Mouse (Mus musculus): ENCODE results near the gene Zfyve16. TPM values are rescaled to one million over a fixed set of nuclear protein-coding genes. Genes with fewer than 3 reads are reported as not detected.

Zfyve16 gene
- total RNA-seq, 1 experiment from 2014 or later: 11.5 TPM

- ATAC-seq (replicated peaks in 1 of 2; ENCODE audit: insufficient read depth in 1 of 2, low FRiP score in 2 of 2, low TSS enrichment in 1 of 2, low read depth in 1 of 2, poor library complexity in 2 of 2, severe bottlenecking in 2 of 2): peak; percentile 100
Observed at GRCm38 (mm10) chr13:92483852-92484463, 46.7 kb downstream of the Zfyve16 start, which contains the start of gene Fam151b. Gene Fam151b, minus strand, starts transcription at chr13:92484015.

DNA sequence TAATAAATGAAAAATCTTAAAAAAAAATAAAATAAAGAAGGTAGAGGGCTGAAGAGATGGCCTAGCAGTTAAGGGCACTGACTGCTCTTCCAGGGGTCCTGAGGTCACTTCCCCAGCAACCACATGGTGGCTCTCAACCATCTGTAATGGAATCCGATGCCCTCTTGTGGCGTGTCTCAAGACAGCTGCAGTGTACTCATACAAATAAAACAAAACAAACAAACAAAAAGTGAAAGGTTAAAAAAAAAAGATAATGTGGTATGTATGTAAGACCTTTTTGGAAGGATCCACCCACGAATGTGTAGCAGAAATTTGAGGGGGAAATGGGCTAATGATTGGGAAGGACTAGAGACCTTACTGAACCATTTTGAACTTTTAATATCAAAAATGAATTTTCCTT lies 47.3 kb downstream of the Zfyve16 start:
- ATAC-seq (replicated peaks in 1 of 2; ENCODE audit: insufficient read depth in 1 of 2, low FRiP score in 2 of 2, low TSS enrichment in 1 of 2, low read depth in 1 of 2, poor library complexity in 2 of 2, severe bottlenecking in 2 of 2): peak; percentile 38 to 46

DNA sequence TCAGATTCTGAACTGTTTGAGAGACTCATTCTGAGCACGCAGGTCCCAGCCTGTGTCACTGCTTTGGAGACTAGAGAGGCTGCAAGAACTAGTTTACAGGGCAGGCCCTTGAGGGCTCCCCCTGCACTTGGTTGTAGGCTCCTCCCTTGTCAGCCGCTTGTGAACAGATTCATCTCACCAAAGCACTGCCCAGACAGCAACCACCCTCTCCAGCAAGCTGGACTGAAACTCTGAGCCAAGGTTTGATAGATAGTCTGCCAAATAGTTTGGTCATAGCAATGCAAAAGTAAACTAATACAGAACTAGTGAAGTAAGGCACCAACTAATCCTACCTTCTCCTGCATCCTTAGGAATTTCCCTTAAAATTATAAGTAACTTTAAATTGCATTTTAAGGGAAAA lies 60.5 kb downstream of the Zfyve16 start:
- no peak for ATAC-seq (replicated peaks in 1 of 2; ENCODE audit: insufficient read depth in 1 of 2, low FRiP score in 2 of 2, low TSS enrichment in 1 of 2, low read depth in 1 of 2, poor library complexity in 2 of 2, severe bottlenecking in 2 of 2)

DNA sequence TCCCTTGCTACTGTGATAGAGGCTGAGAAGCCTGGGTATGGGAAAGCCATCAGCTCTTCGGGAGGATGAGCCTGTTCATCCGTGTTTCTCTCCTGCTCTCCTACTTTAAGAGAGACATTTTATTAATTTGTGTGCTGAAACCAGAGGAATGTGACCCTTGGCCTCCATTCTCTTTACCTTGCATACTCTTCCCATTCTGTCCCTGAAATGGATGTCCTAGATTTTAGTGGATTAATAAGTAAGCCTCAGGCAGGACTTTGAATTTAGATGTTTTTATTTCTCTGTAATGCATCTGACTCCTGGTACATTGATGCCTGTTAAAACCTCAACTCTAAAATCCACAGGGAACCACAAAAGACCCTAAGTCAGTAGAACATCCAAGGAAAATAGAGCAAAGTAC lies 61.3 kb downstream of the Zfyve16 start:
- ATAC-seq (replicated peaks in 1 of 2; ENCODE audit: insufficient read depth in 1 of 2, low FRiP score in 2 of 2, low TSS enrichment in 1 of 2, low read depth in 1 of 2, poor library complexity in 2 of 2, severe bottlenecking in 2 of 2): no peak

GRCm38 (mm10) chr13:92467891-92468290 lies 62.8 kb downstream of the Zfyve16 start:
- no peak for ATAC-seq (replicated peaks in 1 of 2; ENCODE audit: insufficient read depth in 1 of 2, low FRiP score in 2 of 2, low TSS enrichment in 1 of 2, low read depth in 1 of 2, poor library complexity in 2 of 2, severe bottlenecking in 2 of 2)

GRCm38 (mm10) chr13:92464698-92465097 lies 66.0 kb downstream of the Zfyve16 start:
- no peak for ATAC-seq (replicated peaks in 1 of 2; ENCODE audit: insufficient read depth in 1 of 2, low FRiP score in 2 of 2, low TSS enrichment in 1 of 2, low read depth in 1 of 2, poor library complexity in 2 of 2, severe bottlenecking in 2 of 2)

GRCm38 (mm10) chr13:92446872-92447271 lies 83.8 kb downstream of the Zfyve16 start:
- no peak for ATAC-seq (replicated peaks in 1 of 2; ENCODE audit: insufficient read depth in 1 of 2, low FRiP score in 2 of 2, low TSS enrichment in 1 of 2, low read depth in 1 of 2, poor library complexity in 2 of 2, severe bottlenecking in 2 of 2)

DNA sequence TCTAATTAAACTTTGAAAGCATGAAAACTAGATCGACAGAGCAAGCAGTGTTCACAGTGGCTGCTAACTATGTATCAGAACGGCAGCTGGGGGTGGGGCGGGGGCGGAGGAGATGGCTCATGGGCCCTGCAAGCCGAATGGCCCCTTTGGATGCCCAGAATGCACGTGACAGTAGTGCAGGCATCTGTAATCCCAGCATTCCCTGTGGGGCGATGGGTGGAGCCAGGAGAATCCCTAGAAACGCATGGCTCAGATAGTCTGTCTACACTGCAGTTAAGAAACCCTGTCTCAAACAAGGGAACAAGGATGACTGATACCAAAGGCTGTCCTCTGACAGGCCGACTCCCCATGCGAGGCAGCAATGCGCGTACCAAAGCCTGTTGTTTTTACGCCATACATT lies 90.4 kb downstream of the Zfyve16 start:
- no peak for ATAC-seq (replicated peaks in 1 of 2; ENCODE audit: insufficient read depth in 1 of 2, low FRiP score in 2 of 2, low TSS enrichment in 1 of 2, low read depth in 1 of 2, poor library complexity in 2 of 2, severe bottlenecking in 2 of 2)

- ATAC-seq (replicated peaks in 1 of 2; ENCODE audit: insufficient read depth in 1 of 2, low FRiP score in 2 of 2, low TSS enrichment in 1 of 2, low read depth in 1 of 2, poor library complexity in 2 of 2, severe bottlenecking in 2 of 2): no peak
Observed at GRCm38 (mm10) chr13:92438656-92439055, 92.0 kb downstream of the Zfyve16 start.

Other genes starting within 250 kb of the Zfyve16 start
- not detected in 2 replicates for gene Gm20379, start 224.9 kb downstream of the Zfyve16 start, total RNA-seq (2017)
- 20.6 and 27.1 TPM in 2 replicates for gene Dhfr, start 176.1 kb downstream of the Zfyve16 start, total RNA-seq (2017)
- 46.9 and 58.7 TPM in 2 replicates for gene Msh3, start 175.9 kb downstream of the Zfyve16 start, total RNA-seq (2017)
- not detected in 2 replicates for gene Ankrd34b, start 105.0 kb downstream of the Zfyve16 start, total RNA-seq (2017)
- gene Fam151b, start 46.9 kb downstream of the Zfyve16 start, total RNA-seq (2017): 8.5 and 10.1 TPM in 2 replicates
- not detected in 2 replicates for gene Spz1, start 45.3 kb upstream of the Zfyve16 start, total RNA-seq (2017)
- 9.2 and 14.4 TPM in 2 replicates for gene Serinc5, start 80.2 kb upstream of the Zfyve16 start, total RNA-seq (2017)